Mouse (Mus musculus): ENCODE measurements around the gene Gpt2. TPM values are rescaled to one million over a fixed set of nuclear protein-coding genes. Genes with fewer than 3 reads are reported as not detected.

The Gpt2 gene
- total and polyA plus RNA-seq, 3 experiments = 0.49 TPM; not detected in 2

- Histone ChIP-seq H3K4me3 (ENCODE audit: low read depth, low read length) (no peak overlapping the region), H3K27me3 (ENCODE audit: insufficient read depth, low read length) (peaks cover 15% of the 10 kb centered on the region), H3K9me3 (replicated peaks) (no peaks in the 10 kb centered on the region), H3K4me1 (ENCODE audit: insufficient read depth, low read depth, low read length) (peaks cover 6% of the 10 kb centered on the region; the same call in 1 of the 2 replicates), H3K36me3 (replicated peaks) (no peaks in the 10 kb centered on the region)
- ATAC-seq (ENCODE audit: extremely low read depth, insufficient number of reproducible peaks, low FRiP score, poor library complexity, severe bottlenecking) (no peak), DNase-seq (ENCODE audit: low spot score) (no peak)
- TF ChIP-seq CTCF (IDR thresholded peaks at IDR 0.05; ENCODE audit: low read depth, low read length) (no peak), POLR2AphosphoS5 (IDR thresholded peaks at IDR 0.05; ENCODE audit: insufficient replicate concordance, low read depth, low read length) (no peak), TAL1 (conservative IDR thresholded peaks at IDR 0.05; ENCODE audit: low read depth, low read length) (no peak), GATA2 (IDR thresholded peaks at IDR 0.05; ENCODE audit: borderline replicate concordance, low read depth, low read length) (no peak), GATA1 (IDR thresholded peaks at IDR 0.05; ENCODE audit: borderline replicate concordance, low read length) (no peak)
These were observed 14.0 kb upstream of the Gpt2 start for GRCm38 (mm10) chr8:85478397-85478796.

- Histone ChIP-seq H3K4me1 (ENCODE audit: insufficient read depth, low read depth, low read length) (peaks cover 3% of the 10 kb centered on the region; the same call in 1 of the 2 replicates), H3K4me3 (ENCODE audit: low read depth, low read length) (no peak overlapping the region), H3K27me3 (ENCODE audit: insufficient read depth, low read length) (peaks cover 11% of the 10 kb centered on the region), H3K36me3 (replicated peaks) (no peaks in the 10 kb centered on the region), H3K9me3 (replicated peaks) (no peaks in the 10 kb centered on the region)
- ATAC-seq (ENCODE audit: extremely low read depth, insufficient number of reproducible peaks, low FRiP score, poor library complexity, severe bottlenecking) (no peak), DNase-seq (ENCODE audit: low spot score) (no peak)
- TF ChIP-seq GATA1 (IDR thresholded peaks at IDR 0.05; ENCODE audit: borderline replicate concordance, low read length) (no peak), TAL1 (conservative IDR thresholded peaks at IDR 0.05; ENCODE audit: low read depth, low read length) (no peak), POLR2AphosphoS5 (IDR thresholded peaks at IDR 0.05; ENCODE audit: insufficient replicate concordance, low read depth, low read length) (no peak), CTCF (IDR thresholded peaks at IDR 0.05; ENCODE audit: low read depth, low read length) (no peak), GATA2 (IDR thresholded peaks at IDR 0.05; ENCODE audit: borderline replicate concordance, low read depth, low read length) (no peak)
These were observed 12.7 kb upstream of the Gpt2 start for GRCm38 (mm10) chr8:85479710-85480109.

DNA sequence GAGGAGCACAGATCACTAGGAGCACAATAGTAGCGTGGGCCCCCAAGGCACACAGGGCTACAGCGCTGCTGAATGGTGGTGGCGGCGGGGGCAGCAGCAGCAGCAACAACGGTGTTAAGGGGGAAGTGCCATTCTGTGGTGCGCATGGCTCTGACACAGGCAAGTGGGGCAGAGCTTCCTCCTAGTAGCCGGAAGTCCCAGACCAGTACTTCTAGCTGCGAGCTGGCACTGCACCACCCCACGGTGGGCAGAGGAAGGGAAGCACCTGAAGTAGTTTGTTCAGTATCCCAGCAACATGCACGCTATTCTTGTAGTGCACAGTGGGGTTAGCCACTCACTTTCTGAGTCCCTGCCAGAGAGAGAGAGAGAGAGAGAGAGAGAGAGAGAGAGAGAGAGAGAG is 10.5 kb upstream of the Gpt2 start:
- TF ChIP-seq TAL1 (conservative IDR thresholded peaks at IDR 0.05; ENCODE audit: low read depth, low read length) = no peak
- no peak for TF ChIP-seq GATA1 (IDR thresholded peaks at IDR 0.05; ENCODE audit: borderline replicate concordance, low read length)
- TF ChIP-seq CTCF (IDR thresholded peaks at IDR 0.05; ENCODE audit: low read depth, low read length) = no peak
- TF ChIP-seq GATA2 (IDR thresholded peaks at IDR 0.05; ENCODE audit: borderline replicate concordance, low read depth, low read length) = no peak
- no peak for TF ChIP-seq POLR2AphosphoS5 (IDR thresholded peaks at IDR 0.05; ENCODE audit: insufficient replicate concordance, low read depth, low read length)
- ATAC-seq (ENCODE audit: extremely low read depth, insufficient number of reproducible peaks, low FRiP score, poor library complexity, severe bottlenecking) = no peak
- DNase-seq (ENCODE audit: low spot score) = no peak
- Histone ChIP-seq H3K9me3 (replicated peaks) (no peaks in the 10 kb centered on the region), H3K4me3 (ENCODE audit: low read depth, low read length) (no peak overlapping the region), H3K36me3 (replicated peaks) (no peaks in the 10 kb centered on the region), H3K4me1 (ENCODE audit: insufficient read depth, low read depth, low read length) (peaks cover 3% of the 10 kb centered on the region; the same call in 1 of the 2 replicates), H3K27me3 (ENCODE audit: insufficient read depth, low read length) (peaks cover 11% of the 10 kb centered on the region)

- H3K27me3 ChIP-seq (ENCODE audit: insufficient read depth, low read length) = peaks cover 13% of the 10 kb centered on the region
- H3K4me3 ChIP-seq (ENCODE audit: low read depth, low read length) = no peak overlapping the region
- H3K36me3 ChIP-seq (replicated peaks) = no peaks in the 10 kb centered on the region
- DNase-seq (ENCODE audit: low spot score) = no peak
- ATAC-seq (ENCODE audit: extremely low read depth, insufficient number of reproducible peaks, low FRiP score, poor library complexity, severe bottlenecking) = no peak
- TF ChIP-seq GATA1 (IDR thresholded peaks at IDR 0.05; ENCODE audit: borderline replicate concordance, low read length) = no peak
- no peak for TF ChIP-seq TAL1 (conservative IDR thresholded peaks at IDR 0.05; ENCODE audit: low read depth, low read length)
- no peak for TF ChIP-seq CTCF (IDR thresholded peaks at IDR 0.05; ENCODE audit: low read depth, low read length)
- no peak for TF ChIP-seq GATA2 (IDR thresholded peaks at IDR 0.05; ENCODE audit: borderline replicate concordance, low read depth, low read length)
- TF ChIP-seq POLR2AphosphoS5 (IDR thresholded peaks at IDR 0.05; ENCODE audit: insufficient replicate concordance, low read depth, low read length) = no peak
- no peaks in the 10 kb centered on the region for H3K9me3 ChIP-seq (replicated peaks)
- peaks cover 3% of the 10 kb centered on the region; the same call in 1 of the 2 replicates for H3K4me1 ChIP-seq (ENCODE audit: insufficient read depth, low read depth, low read length)
These were observed 9.9 kb upstream of the Gpt2 start for GRCm38 (mm10) chr8:85482427-85482826.

GRCm38 (mm10) chr8:85487906-85488620 is 4.3 kb upstream of the Gpt2 start:
- TF ChIP-seq CTCF (IDR thresholded peaks at IDR 0.05; ENCODE audit: low read depth, low read length) (no peak), POLR2AphosphoS5 (IDR thresholded peaks at IDR 0.05; ENCODE audit: insufficient replicate concordance, low read depth, low read length) (no peak), GATA2 (IDR thresholded peaks at IDR 0.05; ENCODE audit: borderline replicate concordance, low read depth, low read length) (no peak), TAL1 (conservative IDR thresholded peaks at IDR 0.05; ENCODE audit: low read depth, low read length) (no peak), GATA1 (IDR thresholded peaks at IDR 0.05; ENCODE audit: borderline replicate concordance, low read length) (no peak)
- Histone ChIP-seq H3K9me3 (replicated peaks) (no peaks in the 10 kb centered on the region), H3K4me1 (ENCODE audit: insufficient read depth, low read depth, low read length) (no peaks in the 10 kb centered on the region), H3K27me3 (ENCODE audit: insufficient read depth, low read length) (peaks cover 15% of the 10 kb centered on the region), H3K36me3 (replicated peaks) (no peaks in the 10 kb centered on the region), H3K4me3 (ENCODE audit: low read depth, low read length) (no peak overlapping the region)
- no peak for ATAC-seq (ENCODE audit: extremely low read depth, insufficient number of reproducible peaks, low FRiP score, poor library complexity, severe bottlenecking)
- no peak for DNase-seq (ENCODE audit: low spot score)

DNA sequence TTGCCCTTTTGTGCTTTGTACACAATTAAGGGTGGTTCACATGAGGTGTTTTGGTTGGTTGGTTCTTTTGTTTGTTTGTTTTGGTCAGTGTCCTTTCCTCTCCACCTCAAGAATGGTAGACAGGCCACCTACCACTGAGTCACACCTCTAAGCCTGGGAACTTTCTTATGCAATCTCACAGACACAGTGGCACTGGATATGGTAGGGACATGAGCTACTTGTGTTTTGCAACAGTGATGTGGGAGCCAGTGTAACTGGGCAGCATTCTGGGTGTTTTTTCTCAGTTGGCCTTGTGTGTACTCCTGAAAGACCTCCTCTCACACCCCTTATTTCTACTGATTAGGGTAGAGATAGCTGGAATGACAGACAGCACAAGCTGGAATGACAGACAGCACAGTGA is 3.7 kb upstream of the Gpt2 start:
- DNase-seq (ENCODE audit: low spot score) (no peak), ATAC-seq (ENCODE audit: extremely low read depth, insufficient number of reproducible peaks, low FRiP score, poor library complexity, severe bottlenecking) (no peak)
- no peaks in the 10 kb centered on the region for H3K4me1 ChIP-seq (ENCODE audit: insufficient read depth, low read depth, low read length)
- peaks cover 15% of the 10 kb centered on the region for H3K27me3 ChIP-seq (ENCODE audit: insufficient read depth, low read length)
- no peak overlapping the region for H3K4me3 ChIP-seq (ENCODE audit: low read depth, low read length)
- no peaks in the 10 kb centered on the region for H3K36me3 ChIP-seq (replicated peaks)
- TF ChIP-seq POLR2AphosphoS5 (IDR thresholded peaks at IDR 0.05; ENCODE audit: insufficient replicate concordance, low read depth, low read length) = no peak
- TF ChIP-seq GATA2 (IDR thresholded peaks at IDR 0.05; ENCODE audit: borderline replicate concordance, low read depth, low read length) = no peak
- TF ChIP-seq GATA1 (IDR thresholded peaks at IDR 0.05; ENCODE audit: borderline replicate concordance, low read length) = no peak
- TF ChIP-seq TAL1 (conservative IDR thresholded peaks at IDR 0.05; ENCODE audit: low read depth, low read length) = no peak
- TF ChIP-seq CTCF (IDR thresholded peaks at IDR 0.05; ENCODE audit: low read depth, low read length) = no peak
- no peaks in the 10 kb centered on the region for H3K9me3 ChIP-seq (replicated peaks)
